Mouse (Mus musculus) stomach, postnatal 0 days (tissue): Measurements from ENCODE around the gene Sorcs3.

ENCODE experiments used
- CTCF ChIP-seq: IDR thresholded peaks from 2 replicates; pipeline ENCODE4 v1.5.1; 2016; ENCODE audit warnings: antibody characterized with exemption, low read depth, mild to moderate bottlenecking, moderate library complexity
- EP300 ChIP-seq: optimal IDR thresholded peaks from 2 replicates; pipeline ENCODE3; 2016; ENCODE audit warnings: antibody characterized with exemption

GRCm38 (mm10) chr19:48820493-48821282 is 614.9 kb downstream of the Sorcs3 start:
- TF ChIP-seq CTCF (no peak), EP300 (no peak)
